Mouse (Mus musculus): ENCODE results near the gene Ifitm10. TPM values are rescaled to one million over a fixed set of nuclear protein-coding genes. Genes with fewer than 3 reads are reported as not detected.
"Not testable (repeated sequence)": the region's sequence is repeated elsewhere in the genome, so short reads cannot be mapped to it uniquely, and the experiment has no call there.

Gene Ifitm10
- polyA plus RNA-seq, 1 experiment: 14.7 TPM

DNA sequence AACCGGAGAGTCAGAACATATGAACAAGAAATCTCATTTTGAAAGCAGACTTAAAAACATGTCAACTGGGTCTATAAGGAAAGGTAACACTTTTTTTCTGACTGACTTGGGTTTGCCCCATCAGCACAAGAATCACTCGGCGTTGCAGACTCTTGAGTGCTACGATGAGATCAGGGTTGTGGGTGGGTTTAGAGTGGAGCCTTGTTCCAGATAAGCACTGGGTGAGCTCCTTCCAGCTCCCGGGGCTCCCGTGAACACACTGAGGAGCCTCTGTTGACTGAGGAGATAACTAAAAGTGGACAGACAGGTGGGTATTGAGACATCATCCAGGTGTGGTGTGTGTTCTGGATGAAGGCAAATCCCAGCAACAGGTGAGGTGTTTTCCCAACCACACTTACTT, 39.7 kb upstream of the Ifitm10 start:
- Histone ChIP-seq H3K36me3 (ENCODE audit: control insufficient read depth, insufficient read depth, low read length) (no peaks in the 10 kb centered on the region), H3K27ac (ENCODE audit: insufficient read depth, low read length) (no peak overlapping the region), H3K4me3 (ENCODE audit: extremely low read depth, insufficient read depth, insufficient read length) (no peak overlapping the region), H3K4me1 (ENCODE audit: control insufficient read depth, insufficient read depth, insufficient read length) (no peaks in the 10 kb centered on the region), H3K27me3 (ENCODE audit: control insufficient read depth, insufficient read depth, low read length) (no peaks in the 10 kb centered on the region)
- 89% methylated on average over 6 of the region's 6 CpGs for WGBS
- no peak for DNase-seq (ENCODE audit: low read depth in 1 of 2, low spot score in 2 of 2)
- TF ChIP-seq CTCF (IDR thresholded peaks at IDR 0.05; ENCODE audit: extremely low read depth, insufficient read depth, insufficient read length, insufficient replicate concordance) (no peak), POLR2A (IDR thresholded peaks at IDR 0.05; ENCODE audit: low read depth, low read length) (no peak)

DNA sequence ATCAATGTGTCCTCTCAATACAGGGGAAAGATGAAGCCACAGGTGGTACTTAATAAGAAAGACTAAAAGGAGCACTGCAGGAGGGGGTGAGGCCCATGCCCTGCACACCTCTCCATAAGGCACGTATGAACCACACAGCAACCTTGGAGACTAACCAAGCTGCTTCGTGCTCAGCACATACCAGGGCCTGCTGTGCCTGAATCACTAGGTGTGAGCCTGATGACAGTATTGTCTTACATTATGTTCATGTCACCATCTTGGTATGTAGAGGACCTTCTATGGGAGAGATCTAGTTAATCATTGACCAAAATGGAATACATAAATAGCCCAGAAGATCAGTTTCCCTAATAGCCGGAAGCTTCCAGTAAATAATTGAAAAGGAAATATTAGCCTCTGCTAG, 36.0 kb upstream of the Ifitm10 start:
- H3K27ac ChIP-seq (ENCODE audit: insufficient read depth, low read length): no peak overlapping the region
- TF ChIP-seq CTCF (IDR thresholded peaks at IDR 0.05; ENCODE audit: extremely low read depth, insufficient read depth, insufficient read length, insufficient replicate concordance): no peak
- no peak for TF ChIP-seq POLR2A (IDR thresholded peaks at IDR 0.05; ENCODE audit: low read depth, low read length)
- no peaks in the 10 kb centered on the region for H3K27me3 ChIP-seq (ENCODE audit: control insufficient read depth, insufficient read depth, low read length)
- no peak overlapping the region for H3K4me3 ChIP-seq (ENCODE audit: extremely low read depth, insufficient read depth, insufficient read length)
- no peaks in the 10 kb centered on the region for H3K4me1 ChIP-seq (ENCODE audit: control insufficient read depth, insufficient read depth, insufficient read length)
- 93% methylated on average over 3 of the region's 3 CpGs for WGBS
- no peaks in the 10 kb centered on the region for H3K36me3 ChIP-seq (ENCODE audit: control insufficient read depth, insufficient read depth, low read length)
- no peak for DNase-seq (ENCODE audit: low read depth in 1 of 2, low spot score in 2 of 2)

DNA sequence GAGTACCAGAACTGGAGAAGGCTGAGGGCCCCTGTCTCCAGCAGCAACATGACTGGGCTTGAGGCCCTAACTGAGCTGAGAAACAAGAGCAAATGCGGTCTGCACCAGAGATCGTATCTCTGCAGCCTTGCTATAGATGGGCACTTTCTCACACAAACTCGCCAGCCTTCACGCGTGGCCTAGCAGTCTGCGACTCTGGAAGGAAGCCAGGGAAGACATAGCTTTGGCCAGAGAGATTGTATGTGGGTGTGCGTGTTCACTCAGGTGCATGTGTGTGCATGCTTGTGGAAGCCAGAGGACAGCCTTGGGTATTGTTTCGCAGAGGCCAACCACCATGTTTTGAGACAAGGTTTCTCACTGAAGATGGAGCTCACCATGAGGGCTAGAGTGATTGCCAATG, 35.1 kb upstream of the Ifitm10 start:
- no peaks in the 10 kb centered on the region for H3K36me3 ChIP-seq (ENCODE audit: control insufficient read depth, insufficient read depth, low read length)
- no peaks in the 10 kb centered on the region for H3K27me3 ChIP-seq (ENCODE audit: control insufficient read depth, insufficient read depth, low read length)
- no peaks in the 10 kb centered on the region for H3K4me1 ChIP-seq (ENCODE audit: control insufficient read depth, insufficient read depth, insufficient read length)
- no peak for DNase-seq (ENCODE audit: low read depth in 1 of 2, low spot score in 2 of 2)
- H3K27ac ChIP-seq (ENCODE audit: insufficient read depth, low read length): no peak overlapping the region
- 89% methylated on average over 8 of the region's 8 CpGs for WGBS
- no peak overlapping the region for H3K4me3 ChIP-seq (ENCODE audit: extremely low read depth, insufficient read depth, insufficient read length)
- TF ChIP-seq POLR2A (IDR thresholded peaks at IDR 0.05; ENCODE audit: low read depth, low read length) (no peak), CTCF (IDR thresholded peaks at IDR 0.05; ENCODE audit: extremely low read depth, insufficient read depth, insufficient read length, insufficient replicate concordance) (no peak)

DNA sequence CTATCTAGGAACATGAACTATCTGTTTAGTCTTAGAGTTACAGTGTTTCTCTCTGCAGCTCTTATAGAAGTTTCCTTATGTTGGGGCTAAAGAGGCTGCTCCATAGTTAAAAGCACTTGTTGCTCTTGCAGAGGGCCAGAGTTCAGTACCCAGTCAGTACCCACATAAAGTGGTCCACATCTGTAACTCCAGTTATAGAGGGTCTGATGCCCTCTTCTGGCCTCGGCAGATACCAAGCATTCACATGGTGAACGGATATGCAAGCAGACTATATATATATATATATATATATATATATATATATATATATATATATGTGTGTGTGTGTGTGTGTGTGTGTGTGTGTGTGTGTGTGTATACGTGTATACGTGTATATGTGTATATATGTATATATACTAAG, 34.4 kb upstream of the Ifitm10 start:
- DNase-seq (ENCODE audit: low read depth in 1 of 2, low spot score in 2 of 2): no peak
- WGBS: 53% methylated on average over 4 of the region's 4 CpGs
- no peak for TF ChIP-seq POLR2A (IDR thresholded peaks at IDR 0.05; ENCODE audit: low read depth, low read length)
- Histone ChIP-seq H3K27ac (ENCODE audit: insufficient read depth, low read length) (no peak overlapping the region), H3K36me3 (ENCODE audit: control insufficient read depth, insufficient read depth, low read length) (no peaks in the 10 kb centered on the region), H3K27me3 (ENCODE audit: control insufficient read depth, insufficient read depth, low read length) (no peaks in the 10 kb centered on the region), H3K4me3 (ENCODE audit: extremely low read depth, insufficient read depth, insufficient read length) (no peak overlapping the region), H3K4me1 (ENCODE audit: control insufficient read depth, insufficient read depth, insufficient read length) (no peaks in the 10 kb centered on the region; the same call in 1 of the 2 replicates)

DNA sequence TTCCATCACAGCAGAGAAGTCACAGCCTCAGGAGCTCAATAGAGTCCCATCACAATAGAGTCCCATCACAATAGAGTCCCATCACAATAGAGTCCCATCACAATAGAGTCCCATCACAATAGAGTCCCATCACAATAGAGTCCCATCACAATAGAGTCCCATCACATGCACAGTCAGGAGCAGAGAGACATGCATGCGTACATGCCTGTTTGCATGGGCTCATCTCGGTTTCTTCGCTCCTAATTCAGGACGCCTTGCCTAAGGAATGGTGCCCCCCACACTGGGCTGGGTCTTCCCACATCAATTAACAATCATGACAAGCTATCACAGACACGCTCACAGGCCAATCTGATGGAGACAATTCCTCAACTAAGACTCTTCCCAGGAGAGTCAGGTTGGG, 31.6 kb upstream of the Ifitm10 start:
- 94% methylated on average over 5 of the region's 5 CpGs for WGBS
- H3K36me3 ChIP-seq (ENCODE audit: control insufficient read depth, insufficient read depth, low read length); H3K4me1 ChIP-seq (ENCODE audit: control insufficient read depth, insufficient read depth, insufficient read length); H3K27ac ChIP-seq (ENCODE audit: insufficient read depth, low read length); H3K4me3 ChIP-seq (ENCODE audit: extremely low read depth, insufficient read depth, insufficient read length); H3K27me3 ChIP-seq (ENCODE audit: control insufficient read depth, insufficient read depth, low read length); DNase-seq (ENCODE audit: low read depth in 1 of 2, low spot score in 2 of 2): not testable (repeated sequence)

DNA sequence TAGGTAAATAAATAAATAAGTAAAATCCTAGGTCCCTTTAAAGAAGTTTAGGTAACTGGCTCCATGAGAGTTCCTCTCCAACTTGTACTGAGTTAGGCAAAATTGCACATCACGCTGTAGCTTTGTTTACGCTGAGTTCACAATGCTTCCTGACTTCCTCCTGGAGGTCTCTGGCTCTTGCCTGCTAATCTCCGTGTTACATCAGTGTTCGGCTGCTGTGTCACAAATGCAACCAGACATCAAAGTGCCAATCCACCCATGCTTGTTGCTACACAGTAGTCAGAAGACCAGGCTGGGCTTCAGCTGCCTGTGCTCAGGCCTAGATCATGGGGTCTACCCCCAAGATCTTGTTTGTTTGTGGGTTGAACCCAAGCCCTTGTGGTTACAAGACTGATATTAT, 30.0 kb upstream of the Ifitm10 start:
- Histone ChIP-seq H3K27me3 (ENCODE audit: control insufficient read depth, insufficient read depth, low read length) (no peaks in the 10 kb centered on the region), H3K4me1 (ENCODE audit: control insufficient read depth, insufficient read depth, insufficient read length) (peaks cover 10% of the 10 kb centered on the region; the same call in 1 of the 2 replicates), H3K27ac (ENCODE audit: insufficient read depth, low read length) (no peak overlapping the region), H3K4me3 (ENCODE audit: extremely low read depth, insufficient read depth, insufficient read length) (no peak overlapping the region), H3K36me3 (ENCODE audit: control insufficient read depth, insufficient read depth, low read length) (no peaks in the 10 kb centered on the region)
- DNase-seq (ENCODE audit: low read depth in 1 of 2, low spot score in 2 of 2): no peak
- WGBS: 59% methylated on average over 4 of the region's 4 CpGs
- TF ChIP-seq POLR2A (IDR thresholded peaks at IDR 0.05; ENCODE audit: low read depth, low read length) (no peak), CTCF (IDR thresholded peaks at IDR 0.05; ENCODE audit: extremely low read depth, insufficient read depth, insufficient read length, insufficient replicate concordance) (no peak)

DNA sequence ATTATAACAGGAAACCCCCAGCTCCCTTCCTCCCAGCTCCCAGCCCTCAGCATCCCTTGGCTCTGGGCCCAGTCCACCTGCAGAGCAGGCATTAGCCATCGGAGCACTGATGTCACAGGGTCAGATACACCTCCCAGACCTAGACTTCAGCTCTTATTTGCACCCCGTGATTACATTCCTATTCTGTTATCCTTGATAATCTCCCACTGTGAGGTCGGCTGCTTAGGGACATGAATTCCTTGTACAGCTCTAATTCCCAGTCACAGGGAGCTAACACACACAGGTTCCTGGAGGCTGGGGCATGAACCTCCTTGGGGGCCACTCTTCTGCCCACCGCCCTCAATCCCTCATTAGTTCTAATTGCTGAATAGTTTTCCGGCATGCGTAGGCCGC, 27.2 kb upstream of the Ifitm10 start:
- DNase-seq (ENCODE audit: low read depth in 1 of 2, low spot score in 2 of 2): no peak
- H3K4me1 ChIP-seq (ENCODE audit: control insufficient read depth, insufficient read depth, insufficient read length): peaks cover 10% of the 10 kb centered on the region; the same call in 1 of the 2 replicates
- no peak overlapping the region for H3K4me3 ChIP-seq (ENCODE audit: extremely low read depth, insufficient read depth, insufficient read length)
- no peak overlapping the region for H3K27ac ChIP-seq (ENCODE audit: insufficient read depth, low read length)
- TF ChIP-seq CTCF (IDR thresholded peaks at IDR 0.05; ENCODE audit: extremely low read depth, insufficient read depth, insufficient read length, insufficient replicate concordance) (no peak), POLR2A (IDR thresholded peaks at IDR 0.05; ENCODE audit: low read depth, low read length) (no peak)
- H3K27me3 ChIP-seq (ENCODE audit: control insufficient read depth, insufficient read depth, low read length): no peaks in the 10 kb centered on the region
- WGBS: 91% methylated on average over 7 of the region's 7 CpGs
- H3K36me3 ChIP-seq (ENCODE audit: control insufficient read depth, insufficient read depth, low read length): no peaks in the 10 kb centered on the region

Measured in spleen, adult 2 months (tissue).